Mouse (Mus musculus): Measurements from ENCODE around the gene Mcrip2. TPM values are rescaled to one million over a fixed set of nuclear protein-coding genes. Genes with fewer than 3 reads are reported as not detected.

Mcrip2 gene
- polyA plus RNA-seq (2015; fragmentation: Nextera tagmentation; extraction: Ambion mirVana), result 41.5 and 49.4 TPM in 2 replicates

GRCm38 (mm10) chr17:25868601-25869191 lies at the start of gene Mcrip2:
Mcrip2 (minus strand) TSS chr17:25868764.
- Histone ChIP-seq H3K4me2 (ENCODE audit: low read depth, low read length) (peak within 1 kb of the TSS; percentile 92), H3K9ac (ENCODE audit: low read length) (peak within 1 kb of the TSS; percentile 79), H3K4me1 (ENCODE audit: control insufficient read depth, insufficient read depth, low read length) (peaks cover 8% of the 10 kb centered on the region; the same call in 1 of the 2 replicates), H3K9me3 (replicated peaks; ENCODE audit: control insufficient read depth, low read length) (no peaks in the 10 kb centered on the region), H3K4me3 (replicated peaks; ENCODE audit: low read length) (peak within 1 kb of the TSS; percentile 86), H3K36me3 (ENCODE audit: control insufficient read depth, insufficient read depth, low read length) (no peaks in the 10 kb centered on the region), H3K27me3 (ENCODE audit: control insufficient read depth, insufficient read depth, low read length) (no peaks in the 10 kb centered on the region), H3K27ac (ENCODE audit: low read length) (peak within 1 kb of the TSS; percentile 80)
- ATAC-seq (ENCODE audit: insufficient read depth, low FRiP score), result peak; percentile 81
- under 1% methylated on average over 24 of the region's 24 CpGs for WGBS

DNA sequence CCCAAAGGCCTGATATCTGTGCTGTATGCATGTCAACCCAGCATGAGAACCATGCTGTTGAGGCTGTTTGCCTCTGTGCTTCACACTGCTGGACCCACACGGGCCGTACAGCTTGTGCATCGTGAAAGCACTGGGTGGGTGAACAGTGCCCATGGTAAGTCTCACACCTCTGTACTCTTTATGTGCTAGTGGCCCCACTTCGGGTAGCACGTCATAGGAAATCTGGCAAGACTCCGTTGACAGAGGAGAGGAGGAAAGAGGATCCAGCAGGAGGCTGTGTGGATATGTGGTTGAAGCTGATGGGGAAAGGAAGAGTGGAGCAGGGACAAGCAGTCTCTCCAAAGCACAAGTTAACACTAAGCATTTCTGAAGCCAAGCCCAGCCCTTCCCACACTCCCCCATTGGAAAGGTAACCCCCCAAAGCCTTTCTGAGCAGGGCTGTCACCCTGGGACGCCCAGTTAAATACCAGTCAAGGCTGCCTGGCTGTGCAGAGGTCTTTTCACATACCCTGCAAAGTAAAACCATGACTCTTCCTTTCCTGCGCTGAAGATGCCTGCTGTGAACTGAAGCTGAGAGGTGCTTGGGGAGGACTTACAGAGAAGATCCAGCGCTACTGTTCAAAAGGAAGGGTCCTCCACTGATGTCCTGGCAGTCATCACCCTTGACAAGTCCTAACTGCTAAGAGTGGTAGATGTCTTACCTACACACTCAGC lies 49.6 kb upstream of the Mcrip2 start:
- no peaks in the 10 kb centered on the region for H3K27me3 ChIP-seq (ENCODE audit: control insufficient read depth, insufficient read depth, low read length)
- no peaks in the 10 kb centered on the region for H3K9me3 ChIP-seq (replicated peaks; ENCODE audit: control insufficient read depth, low read length)
- H3K4me1 ChIP-seq (ENCODE audit: control insufficient read depth, insufficient read depth, low read length), result peaks cover 22% of the 10 kb centered on the region
- peak overlapping the region; percentile 82 for H3K27ac ChIP-seq (ENCODE audit: low read length)
- H3K36me3 ChIP-seq (ENCODE audit: control insufficient read depth, insufficient read depth, low read length), result no peaks in the 10 kb centered on the region
- H3K4me2 ChIP-seq (ENCODE audit: low read depth, low read length), result peak overlapping the region; percentile 81
- H3K9ac ChIP-seq (ENCODE audit: low read length), result peak overlapping the region; percentile 90
- WGBS, result 78% methylated on average over 9 of the region's 9 CpGs
- peak overlapping the region; percentile 91 for H3K4me3 ChIP-seq (replicated peaks; ENCODE audit: low read length)
- ATAC-seq (ENCODE audit: insufficient read depth, low FRiP score), result no peak

DNA sequence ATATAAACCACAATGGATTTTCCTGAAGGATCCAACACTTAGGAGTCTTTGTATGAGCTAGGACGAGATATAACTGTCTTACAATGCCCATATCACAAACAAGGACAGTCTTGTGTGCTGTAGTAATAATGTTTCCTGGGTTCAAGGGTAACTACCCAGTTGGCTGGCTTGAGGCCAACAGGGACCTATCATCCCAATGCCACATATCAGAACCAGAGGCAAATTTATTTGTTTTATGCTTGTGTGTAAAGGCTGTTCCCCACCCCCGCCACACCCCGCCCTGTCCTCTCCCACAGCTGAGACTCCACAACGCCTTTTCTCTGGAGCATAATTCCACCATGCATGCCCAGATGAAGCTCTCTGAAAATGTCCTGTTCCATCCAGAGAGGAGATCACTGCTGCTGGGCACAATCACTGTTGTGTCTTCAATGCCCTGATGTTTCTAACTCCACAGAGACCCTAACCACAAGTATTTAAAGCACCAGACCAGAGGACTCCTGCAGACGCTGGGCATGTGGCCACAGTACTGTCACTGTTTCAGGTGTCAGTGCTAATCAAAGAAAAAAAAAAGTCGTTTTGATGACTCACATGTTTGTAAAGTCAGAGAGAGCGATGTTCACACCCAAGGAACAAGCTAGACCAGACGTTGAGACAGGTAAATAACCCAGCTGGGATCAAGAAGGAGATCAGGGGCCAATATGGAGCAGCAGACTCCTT lies 48.5 kb upstream of the Mcrip2 start:
- ATAC-seq (ENCODE audit: insufficient read depth, low FRiP score), result no peak
- H3K9me3 ChIP-seq (replicated peaks; ENCODE audit: control insufficient read depth, low read length), result no peaks in the 10 kb centered on the region
- peak overlapping the region; percentile 2; the same call in 1 of the 2 replicates for H3K9ac ChIP-seq (ENCODE audit: low read length)
- H3K27ac ChIP-seq (ENCODE audit: low read length), result peak overlapping the region; percentile 82
- no peaks in the 10 kb centered on the region for H3K27me3 ChIP-seq (ENCODE audit: control insufficient read depth, insufficient read depth, low read length)
- peak overlapping the region; percentile 81 for H3K4me2 ChIP-seq (ENCODE audit: low read depth, low read length)
- peaks cover 22% of the 10 kb centered on the region for H3K4me1 ChIP-seq (ENCODE audit: control insufficient read depth, insufficient read depth, low read length)
- 62% methylated on average over 8 of the region's 8 CpGs for WGBS
- H3K4me3 ChIP-seq (replicated peaks; ENCODE audit: low read length), result no peak overlapping the region
- H3K36me3 ChIP-seq (ENCODE audit: control insufficient read depth, insufficient read depth, low read length), result no peaks in the 10 kb centered on the region

- Histone ChIP-seq H3K9me3 (replicated peaks; ENCODE audit: control insufficient read depth, low read length) (no peaks in the 10 kb centered on the region), H3K4me2 (ENCODE audit: low read depth, low read length) (no peak overlapping the region), H3K4me3 (replicated peaks; ENCODE audit: low read length) (no peak overlapping the region), H3K4me1 (ENCODE audit: control insufficient read depth, insufficient read depth, low read length) (peaks cover 22% of the 10 kb centered on the region), H3K27me3 (ENCODE audit: control insufficient read depth, insufficient read depth, low read length) (no peaks in the 10 kb centered on the region), H3K9ac (ENCODE audit: low read length) (no peak overlapping the region), H3K27ac (ENCODE audit: low read length) (0 out of 2 replicates have a peak overlapping the region, but pooled peaks have one; percentile 0), H3K36me3 (ENCODE audit: control insufficient read depth, insufficient read depth, low read length) (no peaks in the 10 kb centered on the region)
- WGBS, result 66% methylated on average over 4 of the region's 4 CpGs
- ATAC-seq (ENCODE audit: insufficient read depth, low FRiP score), result no peak
These were observed 45.7 kb upstream of the Mcrip2 start for GRCm38 (mm10) chr17:25914295-25914694.

DNA sequence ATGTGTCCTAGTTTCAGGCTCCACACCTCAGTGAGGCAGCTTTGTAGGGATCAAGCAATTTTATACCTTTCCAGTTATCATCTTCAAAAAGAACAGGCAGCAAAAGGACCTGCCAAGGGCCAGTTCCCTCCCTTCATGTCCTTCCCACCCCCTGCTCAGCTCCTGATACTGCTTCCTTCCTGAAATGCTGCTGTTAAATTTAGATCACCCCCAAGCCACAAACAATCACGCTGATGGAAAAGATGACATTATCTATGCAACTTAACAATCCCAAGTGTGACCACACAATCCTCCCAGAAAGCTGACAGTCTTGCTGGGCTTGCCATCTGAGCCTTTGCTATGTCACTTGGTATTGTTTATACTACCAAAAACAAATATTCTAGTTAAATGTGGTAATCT lies 45.3 kb upstream of the Mcrip2 start:
- Histone ChIP-seq H3K9me3 (replicated peaks; ENCODE audit: control insufficient read depth, low read length) (no peaks in the 10 kb centered on the region), H3K36me3 (ENCODE audit: control insufficient read depth, insufficient read depth, low read length) (no peaks in the 10 kb centered on the region), H3K4me3 (replicated peaks; ENCODE audit: low read length) (no peak overlapping the region), H3K27me3 (ENCODE audit: control insufficient read depth, insufficient read depth, low read length) (no peaks in the 10 kb centered on the region), H3K4me1 (ENCODE audit: control insufficient read depth, insufficient read depth, low read length) (peaks cover 22% of the 10 kb centered on the region), H3K4me2 (ENCODE audit: low read depth, low read length) (no peak overlapping the region), H3K9ac (ENCODE audit: low read length) (no peak overlapping the region), H3K27ac (ENCODE audit: low read length) (peak overlapping the region; percentile 0; the same call in 1 of the 2 replicates)
- 56% methylated on average over 1 of the region's 1 CpGs for WGBS
- ATAC-seq (ENCODE audit: insufficient read depth, low FRiP score), result no peak

- H3K36me3 ChIP-seq (ENCODE audit: control insufficient read depth, insufficient read depth, low read length), result no peaks in the 10 kb centered on the region
These were observed 44.8 kb upstream of the Mcrip2 start for GRCm38 (mm10) chr17:25913186-25913876.

GRCm38 (mm10) chr17:25911816-25912215 lies 43.3 kb upstream of the Mcrip2 start:
- H3K4me2 ChIP-seq (ENCODE audit: low read depth, low read length), result no peak overlapping the region
- H3K9ac ChIP-seq (ENCODE audit: low read length), result no peak overlapping the region
- ATAC-seq (ENCODE audit: insufficient read depth, low FRiP score), result no peak
- 84% methylated on average over 4 of the region's 4 CpGs for WGBS
- no peaks in the 10 kb centered on the region for H3K27me3 ChIP-seq (ENCODE audit: control insufficient read depth, insufficient read depth, low read length)
- no peak overlapping the region for H3K4me3 ChIP-seq (replicated peaks; ENCODE audit: low read length)
- peaks cover 7% of the 10 kb centered on the region for H3K4me1 ChIP-seq (ENCODE audit: control insufficient read depth, insufficient read depth, low read length)
- no peaks in the 10 kb centered on the region for H3K36me3 ChIP-seq (ENCODE audit: control insufficient read depth, insufficient read depth, low read length)
- no peak overlapping the region for H3K27ac ChIP-seq (ENCODE audit: low read length)
- H3K9me3 ChIP-seq (replicated peaks; ENCODE audit: control insufficient read depth, low read length), result no peaks in the 10 kb centered on the region

More at GRCm38 (mm10) chr17:25913186-25913876, 44.8 kb upstream of the Mcrip2 start:
- 78% methylated on average over 14 of the region's 14 CpGs for WGBS
- Histone ChIP-seq H3K27ac (ENCODE audit: low read length) (peak overlapping the region; percentile 0; the same call in 1 of the 2 replicates), H3K27me3 (ENCODE audit: control insufficient read depth, insufficient read depth, low read length) (no peaks in the 10 kb centered on the region), H3K4me1 (ENCODE audit: control insufficient read depth, insufficient read depth, low read length) (peaks cover 17% of the 10 kb centered on the region), H3K4me3 (replicated peaks; ENCODE audit: low read length) (no peak overlapping the region), H3K9me3 (replicated peaks; ENCODE audit: control insufficient read depth, low read length) (no peaks in the 10 kb centered on the region), H3K9ac (ENCODE audit: low read length) (no peak overlapping the region), H3K4me2 (ENCODE audit: low read depth, low read length) (no peak overlapping the region)
- no peak for ATAC-seq (ENCODE audit: insufficient read depth, low FRiP score)

- Histone ChIP-seq H3K9ac (ENCODE audit: low read length) (no peak overlapping the region), H3K36me3 (ENCODE audit: control insufficient read depth, insufficient read depth, low read length) (no peaks in the 10 kb centered on the region), H3K9me3 (replicated peaks; ENCODE audit: control insufficient read depth, low read length) (no peaks in the 10 kb centered on the region), H3K27me3 (ENCODE audit: control insufficient read depth, insufficient read depth, low read length) (no peaks in the 10 kb centered on the region), H3K27ac (ENCODE audit: low read length) (no peak overlapping the region), H3K4me3 (replicated peaks; ENCODE audit: low read length) (no peak overlapping the region), H3K4me2 (ENCODE audit: low read depth, low read length) (no peak overlapping the region), H3K4me1 (ENCODE audit: control insufficient read depth, insufficient read depth, low read length) (no peaks in the 10 kb centered on the region)
- ATAC-seq (ENCODE audit: insufficient read depth, low FRiP score), result no peak
- WGBS, result 87% methylated on average over 2 of the region's 2 CpGs
These were observed 39.1 kb upstream of the Mcrip2 start for GRCm38 (mm10) chr17:25907640-25908039.

All from stomach, embryonic 16.5 days (tissue).